Mouse (Mus musculus): Measurements from ENCODE around the gene Fam181a.

- TF ChIP-seq CTCF (IDR thresholded peaks at IDR 0.05): no peak
- TF ChIP-seq EP300 (IDR thresholded peaks at IDR 0.05): no peak
These were observed 32.7 kb downstream of the Fam181a start for GRCm38 (mm10) chr12:103343456-103343855.
